Mouse (Mus musculus) forebrain, embryonic 16.5 days (tissue): Measurements from ENCODE around the gene Tex13b. TPM values are rescaled to one million over a fixed set of nuclear protein-coding genes. Genes with fewer than 3 reads are reported as not detected.
"Not testable (repeated sequence)": the region's sequence is repeated elsewhere in the genome, so short reads cannot be mapped to it uniquely, and the experiment has no call there.

Source experiments
- ATAC-seq: fragments of 200-750 bp; cut with Nextera tagmentation; 2 replicates; pipeline ENCODE4 v1.8.0; 2017; ENCODE audit warnings: mild to moderate bottlenecking, moderate library complexity
- H3K27ac ChIP-seq: fragments of 300-500 bp; sonication (generic); 2 replicates; pipeline ENCODE4 v1.5.1; 2014; ENCODE audit warnings: low read length, control low read depth
- H3K27me3 ChIP-seq: fragments of 300-500 bp; sonication (generic); replicated peaks from 2 replicates; pipeline ENCODE4 v1.6.1; 2014; ENCODE audit warnings: low read length; ENCODE audit not compliant: control insufficient read depth, insufficient read depth
- H3K36me3 ChIP-seq: fragments of 300-500 bp; sonication (generic); 2 replicates; pipeline ENCODE4 v1.6.1; 2014; ENCODE audit not compliant: control insufficient read depth, insufficient read depth
- H3K4me1 ChIP-seq: fragments of 300-500 bp; sonication (generic); replicated peaks from 2 replicates; pipeline ENCODE4 v1.6.1; 2014; ENCODE audit warnings: low read length; ENCODE audit not compliant: control insufficient read depth, insufficient read depth
- H3K4me2 ChIP-seq: fragments of 300-500 bp; sonication (generic); 2 replicates; pipeline ENCODE4 v1.6.1; 2014; ENCODE audit warnings: mild to moderate bottlenecking, low read length, control low read depth
- H3K4me3 ChIP-seq: fragments of 300-500 bp; sonication (generic); replicated peaks from 2 replicates; pipeline ENCODE4 v1.5.1; 2014; ENCODE audit warnings: mild to moderate bottlenecking, low read length, control low read depth
- H3K9ac ChIP-seq: fragments of 300-500 bp; sonication (generic); replicated peaks from 2 replicates; pipeline ENCODE4 v1.6.1; 2014; ENCODE audit warnings: low read depth, low read length, control low read depth
- H3K9me3 ChIP-seq: fragments of 300-500 bp; sonication (generic); 2 replicates; pipeline ENCODE4 v1.6.1; 2016; ENCODE audit warnings: low read length; ENCODE audit not compliant: control insufficient read depth
- WGBS: fragments of 180-500 bp; shearing (Covaris S2); extraction: QIAGEN DNeasy Blood & Tissue Kit; methylation state at CpG from one replicate; pipeline ENCODE4 v1.1.7; 2014; 5-methylcytosine and 5-hydroxymethylcytosine counted together
- polyA plus RNA-seq: library from polyadenylated mRNA; unstranded; fragments of >200 nt; fragmentation: Nextera tagmentation; extraction: Ambion mirVana; gene quantifications from 2 replicates; pipeline ENCODE4 v1.2.1, GENCODE M21; 2015

Gene Tex13b
- not detected in 2 replicates for polyA plus RNA-seq

GRCm38 (mm10) chrX:140813312-140814006, at the start of gene Tex13b:
Gene Tex13b (minus strand): TSS chrX:140813433.
- no peak for ATAC-seq
- no peak within 1 kb of the TSS for H3K4me3 ChIP-seq
- H3K4me1 ChIP-seq: no peaks in the 10 kb centered on the region
- H3K27me3 ChIP-seq: no peaks in the 10 kb centered on the region; the same call in 1 of the 2 replicates
- no peak within 1 kb of the TSS for H3K27ac ChIP-seq
- WGBS: 95% methylated on average over 22 of the region's 22 CpGs
- H3K4me2 ChIP-seq: no peak within 1 kb of the TSS
- H3K36me3 ChIP-seq: no peaks in the 10 kb centered on the region
- no peaks in the 10 kb centered on the region for H3K9me3 ChIP-seq
- H3K9ac ChIP-seq: no peak within 1 kb of the TSS

- Histone ChIP-seq H3K27me3 (peaks cover 2% of the 10 kb centered on the region; the same call in 1 of the 2 replicates), H3K9me3 (no peaks in the 10 kb centered on the region), H3K36me3 (no peaks in the 10 kb centered on the region), H3K27ac (no peak overlapping the region), H3K4me3 (no peak overlapping the region), H3K9ac (no peak overlapping the region), H3K4me2 (no peak overlapping the region), H3K4me1 (no peaks in the 10 kb centered on the region)
- WGBS: 93% methylated on average over 6 of the region's 6 CpGs
- no peak for ATAC-seq
These were observed 49.5 kb upstream of the Tex13b start for GRCm38 (mm10) chrX:140862760-140863159.

GRCm38 (mm10) chrX:140857445-140857844, 44.2 kb upstream of the Tex13b start:
- H3K4me1 ChIP-seq: no peaks in the 10 kb centered on the region
- 33% methylated on average over 2 of the region's 2 CpGs for WGBS
- H3K4me2 ChIP-seq: no peak overlapping the region
- no peak for ATAC-seq
- no peaks in the 10 kb centered on the region; the same call in 1 of the 2 replicates for H3K27me3 ChIP-seq
- no peaks in the 10 kb centered on the region for H3K9me3 ChIP-seq
- H3K9ac ChIP-seq: no peak overlapping the region
- H3K4me3 ChIP-seq: no peak overlapping the region
- no peaks in the 10 kb centered on the region for H3K36me3 ChIP-seq
- no peak overlapping the region for H3K27ac ChIP-seq

GRCm38 (mm10) chrX:140857040-140857439, 43.8 kb upstream of the Tex13b start:
- H3K27ac ChIP-seq, H3K9me3 ChIP-seq, ATAC-seq, H3K4me2 ChIP-seq, H3K36me3 ChIP-seq, H3K4me3 ChIP-seq, H3K4me1 ChIP-seq, H3K27me3 ChIP-seq, H3K9ac ChIP-seq: not testable (repeated sequence)
- 66% methylated on average over 5 of the region's 5 CpGs for WGBS

- ATAC-seq: no peak
- H3K27ac ChIP-seq: no peak overlapping the region
- no peaks in the 10 kb centered on the region for H3K27me3 ChIP-seq
- H3K9me3 ChIP-seq: no peaks in the 10 kb centered on the region
- no peak overlapping the region for H3K9ac ChIP-seq
- H3K4me1 ChIP-seq: no peaks in the 10 kb centered on the region
- no peak overlapping the region for H3K4me2 ChIP-seq
- H3K4me3 ChIP-seq: no peak overlapping the region
- 66% methylated on average over 3 of the region's 3 CpGs for WGBS
- H3K36me3 ChIP-seq: no peaks in the 10 kb centered on the region
These were observed 41.3 kb upstream of the Tex13b start for GRCm38 (mm10) chrX:140854561-140854960.

GRCm38 (mm10) chrX:140845401-140845800, 32.2 kb upstream of the Tex13b start:
- H3K9ac ChIP-seq, H3K4me3 ChIP-seq, ATAC-seq, H3K9me3 ChIP-seq, H3K4me2 ChIP-seq, H3K36me3 ChIP-seq, H3K27me3 ChIP-seq, H3K4me1 ChIP-seq, H3K27ac ChIP-seq: not testable (repeated sequence)
- 100% methylated on average over 1 of the region's 1 CpGs for WGBS

- 68% methylated on average over 4 of the region's 4 CpGs for WGBS
- H3K27ac ChIP-seq: no peak overlapping the region
- H3K36me3 ChIP-seq: no peaks in the 10 kb centered on the region
- H3K9me3 ChIP-seq: no peaks in the 10 kb centered on the region
- no peaks in the 10 kb centered on the region for H3K4me1 ChIP-seq
- ATAC-seq: no peak
- no peak overlapping the region for H3K4me3 ChIP-seq
- H3K9ac ChIP-seq: no peak overlapping the region
- H3K27me3 ChIP-seq: no peaks in the 10 kb centered on the region
- no peak overlapping the region for H3K4me2 ChIP-seq
These were observed 26.7 kb upstream of the Tex13b start for GRCm38 (mm10) chrX:140839887-140840286.

- H3K27me3 ChIP-seq: no peaks in the 10 kb centered on the region
- no peaks in the 10 kb centered on the region for H3K9me3 ChIP-seq
- H3K4me2 ChIP-seq: no peak overlapping the region
- 73% methylated on average over 3 of the region's 3 CpGs for WGBS
- no peak overlapping the region for H3K27ac ChIP-seq
- no peak overlapping the region for H3K9ac ChIP-seq
- no peaks in the 10 kb centered on the region for H3K36me3 ChIP-seq
- ATAC-seq: no peak
- H3K4me1 ChIP-seq: no peaks in the 10 kb centered on the region
- no peak overlapping the region for H3K4me3 ChIP-seq
These were observed 24.8 kb upstream of the Tex13b start for GRCm38 (mm10) chrX:140838077-140838476.

GRCm38 (mm10) chrX:140831706-140832105, 18.5 kb upstream of the Tex13b start:
- Histone ChIP-seq H3K4me3 (no peak overlapping the region), H3K36me3 (no peaks in the 10 kb centered on the region), H3K4me1 (no peaks in the 10 kb centered on the region), H3K27me3 (no peaks in the 10 kb centered on the region), H3K9me3 (no peaks in the 10 kb centered on the region), H3K27ac (no peak overlapping the region), H3K4me2 (no peak overlapping the region), H3K9ac (no peak overlapping the region)
- ATAC-seq: no peak
- 39% methylated on average over 4 of the region's 4 CpGs for WGBS

- 90% methylated on average over 17 of the region's 17 CpGs for WGBS
- no peak overlapping the region for H3K4me3 ChIP-seq
- no peak overlapping the region for H3K27ac ChIP-seq
- no peak overlapping the region for H3K9ac ChIP-seq
- H3K9me3 ChIP-seq: no peaks in the 10 kb centered on the region
- no peaks in the 10 kb centered on the region for H3K4me1 ChIP-seq
- no peak for ATAC-seq
- H3K36me3 ChIP-seq: no peaks in the 10 kb centered on the region
- no peak overlapping the region for H3K4me2 ChIP-seq
- no peaks in the 10 kb centered on the region for H3K27me3 ChIP-seq
These were observed 9.1 kb upstream of the Tex13b start for GRCm38 (mm10) chrX:140822295-140822694.
